Mouse (Mus musculus) forelimb bud, embryonic 11.5 days (tissue): ENCODE measurements around the gene Xylt2.
"Not testable (repeated sequence)": the region's sequence is repeated elsewhere in the genome, so short reads cannot be mapped to it uniquely, and the experiment has no call there.

Experiments
- DNase-seq: peaks from one replicate; pipeline ENCODE4 v3.0.0-alpha.2; 2012; ENCODE audit warnings: low read depth, low spot score

The Xylt2 gene

DNA sequence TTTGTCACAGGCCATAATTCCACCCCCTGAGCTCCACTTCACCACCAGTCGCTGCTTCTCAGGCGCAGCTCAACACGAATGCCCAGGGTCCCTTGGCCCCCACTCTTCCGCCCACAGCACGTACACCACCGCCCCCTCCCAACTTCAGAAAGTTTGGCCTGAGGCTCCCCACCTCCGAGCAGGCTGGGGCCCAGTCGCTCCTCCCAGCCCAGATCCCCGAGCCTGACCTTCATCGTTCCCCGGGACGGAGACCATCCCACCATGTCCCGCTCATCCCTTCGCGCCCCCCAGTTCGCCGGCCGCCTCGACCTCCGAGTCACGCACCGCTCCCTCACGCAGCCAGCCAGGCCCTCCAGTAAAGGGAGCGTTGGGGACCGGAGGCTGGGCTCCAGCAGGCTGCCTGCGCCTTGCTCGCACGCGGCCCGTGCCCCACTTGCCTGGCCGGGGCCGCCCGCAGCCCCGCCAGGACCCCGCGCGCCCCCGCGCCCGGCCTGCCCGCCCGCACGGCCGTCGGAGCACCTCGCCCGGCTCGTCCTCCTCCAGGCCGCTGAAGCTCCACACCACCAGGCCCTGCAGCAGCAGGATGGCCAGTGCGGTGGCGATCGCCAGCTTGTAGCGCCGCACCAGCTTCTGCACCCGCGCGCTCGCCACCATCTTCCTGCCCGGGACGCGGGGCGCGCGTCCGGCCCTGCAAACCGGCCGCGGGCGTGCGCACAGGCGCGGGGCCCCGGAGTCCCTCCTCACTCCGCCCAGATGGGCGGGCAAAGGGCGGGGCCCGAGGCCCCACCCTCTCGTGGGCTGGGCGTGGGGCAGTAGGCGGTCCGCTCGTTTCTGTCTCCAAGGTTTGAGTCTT lies at the start of gene Xylt2:
Gene Xylt2 (minus strand): TSS at position 762 of the 853 bp plus-strand sequence.
- peak; percentile 95 for DNase-seq

DNA sequence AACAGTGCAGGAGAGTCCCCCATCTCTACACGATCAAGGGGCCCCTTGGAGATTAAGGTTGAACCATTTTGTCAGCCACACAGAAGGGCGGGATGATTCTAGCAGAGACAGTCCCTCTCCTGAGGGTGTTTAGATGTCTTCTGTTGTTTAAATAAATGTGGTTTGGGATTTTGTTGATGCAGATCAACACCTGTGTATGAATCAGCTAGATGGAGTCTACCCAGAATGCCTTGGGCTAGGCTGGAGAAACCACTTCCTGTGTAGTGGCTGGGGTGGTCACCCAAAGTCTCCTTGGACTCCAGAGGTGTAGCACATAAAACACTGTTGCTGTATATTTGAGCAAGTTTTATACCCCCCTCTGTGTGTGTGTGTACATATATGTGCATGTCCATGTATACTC lies 41.9 kb upstream of the Xylt2 start:
- DNase-seq = no peak

DNA sequence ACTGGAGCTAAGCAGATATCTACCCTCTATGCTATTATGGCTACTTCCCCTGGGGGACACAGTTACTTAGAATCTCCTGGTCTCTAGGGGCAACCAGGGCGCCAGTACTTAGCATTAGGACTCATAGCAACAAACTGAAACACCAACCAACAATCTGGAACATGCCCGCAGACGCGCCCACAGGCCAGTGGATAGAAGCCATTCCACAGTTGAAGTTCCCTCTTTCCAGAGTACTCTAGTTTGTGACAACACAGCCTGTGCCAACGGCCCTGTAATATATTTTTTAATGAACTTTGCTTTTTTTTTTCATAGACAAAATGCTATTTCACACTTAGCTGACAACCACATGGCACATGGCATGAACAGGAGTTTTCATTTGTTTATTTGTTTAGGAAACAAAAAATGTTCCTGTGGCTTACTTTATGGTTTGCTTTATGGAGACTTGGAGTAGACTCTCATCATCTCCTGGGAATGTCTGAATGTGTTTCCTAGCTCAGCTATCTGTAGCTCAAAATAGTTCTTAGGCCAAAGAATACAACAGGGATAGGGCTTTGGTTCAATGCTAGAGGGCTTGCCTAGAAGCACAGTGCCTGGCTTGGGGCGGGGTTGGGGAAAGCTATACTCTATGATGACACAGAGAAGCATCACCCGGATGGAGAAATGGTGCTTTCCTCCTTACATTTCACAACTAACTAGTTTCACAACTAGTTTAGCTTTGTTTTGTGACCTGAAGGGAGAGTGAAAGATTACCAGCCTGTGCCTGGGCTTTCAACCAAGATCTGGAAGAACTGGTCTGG lies 41.0 kb upstream of the Xylt2 start:
- DNase-seq = no peak

DNA sequence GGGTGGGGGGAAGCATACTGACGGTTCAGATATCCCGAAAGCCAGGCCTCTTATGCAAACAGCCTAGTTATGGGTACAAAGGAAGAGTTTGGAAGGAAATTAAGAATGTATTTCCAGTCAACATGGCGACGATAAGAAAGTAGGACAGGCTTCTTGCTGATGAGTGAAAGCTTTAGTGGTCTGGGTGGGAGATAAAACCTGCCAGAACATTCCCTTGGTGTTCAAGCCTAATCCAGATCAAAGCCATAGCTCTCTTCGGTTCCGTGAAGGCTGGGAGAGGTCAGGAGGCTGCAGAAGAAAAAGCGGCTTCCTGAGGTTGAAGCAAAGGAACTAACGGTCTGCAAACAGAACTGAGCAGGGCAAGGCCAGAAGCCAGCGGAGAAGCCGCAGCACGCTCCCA lies 39.9 kb upstream of the Xylt2 start:
- no peak for DNase-seq

DNA sequence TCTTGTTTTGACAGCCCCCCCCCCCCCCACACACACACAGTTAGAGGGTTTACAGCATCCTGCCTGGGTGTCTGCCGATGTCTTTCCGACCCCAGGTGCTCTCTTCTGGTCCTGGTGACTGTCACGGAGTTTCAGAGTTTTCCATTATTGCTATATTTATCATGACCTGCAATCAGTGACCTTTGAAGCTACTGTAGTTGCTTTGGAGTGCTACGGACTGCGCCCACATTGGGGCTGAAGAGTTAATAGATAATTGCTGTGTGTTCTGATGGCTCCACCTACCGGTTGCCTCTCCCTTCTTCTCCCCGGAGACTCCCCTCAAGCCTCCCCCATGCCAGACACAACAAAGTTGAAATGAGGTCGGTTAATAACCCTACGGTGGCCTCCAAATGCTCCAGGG lies 39.4 kb upstream of the Xylt2 start:
- DNase-seq = no peak

DNA sequence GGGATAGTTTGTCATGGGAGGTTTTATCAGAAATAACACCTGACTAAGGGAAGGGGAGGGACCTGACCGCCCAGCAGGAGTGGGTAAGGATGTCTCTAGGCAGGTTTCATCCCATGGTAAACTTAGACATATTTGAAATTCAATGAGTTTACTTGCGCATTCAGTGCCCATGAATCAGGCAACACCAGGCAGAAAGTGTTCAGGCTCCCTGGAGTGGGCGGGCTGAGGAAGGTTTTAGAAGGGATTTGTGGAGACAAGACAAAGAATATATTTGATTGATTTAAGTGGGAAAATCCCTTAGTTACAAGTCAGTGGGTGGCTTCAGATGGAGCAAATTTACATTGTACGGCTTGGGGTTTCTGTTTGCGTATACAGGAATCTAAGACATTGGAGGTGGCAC lies 38.3 kb upstream of the Xylt2 start:
- DNase-seq = no peak

DNA sequence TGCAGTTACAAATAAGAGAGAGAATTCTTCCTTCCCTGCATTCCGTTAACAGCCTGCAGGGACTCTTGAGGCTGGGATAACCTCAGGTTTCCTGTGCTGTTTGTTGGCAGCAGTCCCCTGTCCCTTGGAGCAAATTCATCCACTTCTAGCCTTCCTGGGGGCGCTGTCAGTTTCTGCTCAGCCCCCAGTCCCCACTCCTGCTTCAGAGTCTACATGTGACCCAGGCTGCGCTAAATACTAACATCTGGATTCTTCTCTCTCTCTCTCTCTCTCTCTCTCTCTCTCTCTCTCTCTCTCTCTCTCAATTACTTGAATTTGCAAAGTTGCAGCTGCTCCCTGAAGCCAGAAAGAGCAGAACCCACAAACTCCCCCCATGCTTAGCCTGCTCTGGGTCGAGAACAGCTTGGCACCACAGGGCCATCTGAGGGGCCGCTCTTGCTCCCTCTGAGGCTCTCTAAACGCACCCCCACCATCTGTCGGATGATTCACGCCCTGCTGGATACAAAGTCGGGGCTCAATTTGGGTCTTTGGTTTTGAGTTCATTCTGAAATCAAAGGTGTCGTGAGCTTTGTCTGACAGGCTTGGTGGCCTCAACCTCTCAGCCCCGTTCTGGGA lies 36.0 kb upstream of the Xylt2 start:
- DNase-seq = no peak

DNA sequence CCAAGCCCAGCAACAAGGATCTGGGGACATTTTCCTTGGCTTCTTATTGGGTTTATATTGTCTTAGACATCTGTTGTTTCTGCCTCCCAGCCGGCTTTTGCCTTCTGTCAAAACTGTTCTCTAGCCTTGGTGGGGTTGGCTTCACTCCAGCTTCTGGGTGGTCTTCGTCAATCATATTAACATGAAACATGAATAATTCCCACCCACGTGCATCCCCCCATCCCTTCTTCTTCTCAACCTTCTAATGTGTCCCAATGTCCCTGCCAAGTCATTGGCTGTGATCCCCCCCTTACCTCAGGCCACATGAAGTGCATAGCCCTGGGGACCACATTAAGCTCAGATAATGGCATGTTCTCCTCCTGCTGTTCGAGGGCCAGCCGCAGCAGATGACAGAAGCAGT lies 27.2 kb upstream of the Xylt2 start, which contains the start of gene Gm11541:
Gene Gm11541 (minus strand): TSS at position 28 of the 400 bp plus-strand sequence.
- no peak for DNase-seq

DNA sequence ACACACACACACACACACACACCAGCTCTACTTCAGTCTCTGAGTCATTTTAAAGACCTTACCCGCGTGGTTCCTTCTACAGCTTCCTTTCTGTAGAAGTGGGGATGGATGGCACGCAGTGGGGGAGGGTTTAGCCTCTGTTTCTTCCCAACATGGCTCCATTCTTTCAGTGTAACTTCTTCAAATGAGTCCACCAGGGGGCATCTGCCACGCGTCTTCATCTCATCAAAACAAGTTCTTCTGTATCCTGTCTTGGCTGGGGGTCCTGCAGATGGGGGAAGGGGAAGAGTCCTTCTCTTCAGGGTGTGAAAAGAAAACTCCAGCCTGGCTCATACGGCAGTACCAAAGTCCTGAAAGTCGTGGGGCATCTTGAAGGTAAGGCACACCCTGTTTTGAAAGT lies 26.7 kb upstream of the Xylt2 start:
- DNase-seq = no peak

DNA sequence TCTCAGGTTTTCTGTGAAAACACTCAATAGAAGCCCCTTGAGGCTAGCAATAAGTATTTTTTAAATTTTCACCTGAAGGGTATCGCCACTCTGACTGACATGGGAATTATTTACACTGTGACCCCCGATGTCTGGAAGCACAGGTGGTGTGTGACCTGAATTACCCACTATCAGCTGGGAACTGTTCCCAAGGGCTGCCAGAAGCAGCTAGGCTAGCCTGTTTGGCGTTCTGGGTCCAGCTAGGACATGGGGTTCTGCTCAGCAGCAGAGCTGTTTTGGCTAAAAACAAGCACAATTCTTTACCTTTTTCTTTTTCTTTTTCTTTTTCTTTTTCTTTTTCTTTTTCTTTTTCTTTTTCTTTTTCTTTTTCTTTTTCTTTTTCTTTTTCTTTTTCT lies 24.9 kb upstream of the Xylt2 start:
- DNase-seq = no peak

DNA sequence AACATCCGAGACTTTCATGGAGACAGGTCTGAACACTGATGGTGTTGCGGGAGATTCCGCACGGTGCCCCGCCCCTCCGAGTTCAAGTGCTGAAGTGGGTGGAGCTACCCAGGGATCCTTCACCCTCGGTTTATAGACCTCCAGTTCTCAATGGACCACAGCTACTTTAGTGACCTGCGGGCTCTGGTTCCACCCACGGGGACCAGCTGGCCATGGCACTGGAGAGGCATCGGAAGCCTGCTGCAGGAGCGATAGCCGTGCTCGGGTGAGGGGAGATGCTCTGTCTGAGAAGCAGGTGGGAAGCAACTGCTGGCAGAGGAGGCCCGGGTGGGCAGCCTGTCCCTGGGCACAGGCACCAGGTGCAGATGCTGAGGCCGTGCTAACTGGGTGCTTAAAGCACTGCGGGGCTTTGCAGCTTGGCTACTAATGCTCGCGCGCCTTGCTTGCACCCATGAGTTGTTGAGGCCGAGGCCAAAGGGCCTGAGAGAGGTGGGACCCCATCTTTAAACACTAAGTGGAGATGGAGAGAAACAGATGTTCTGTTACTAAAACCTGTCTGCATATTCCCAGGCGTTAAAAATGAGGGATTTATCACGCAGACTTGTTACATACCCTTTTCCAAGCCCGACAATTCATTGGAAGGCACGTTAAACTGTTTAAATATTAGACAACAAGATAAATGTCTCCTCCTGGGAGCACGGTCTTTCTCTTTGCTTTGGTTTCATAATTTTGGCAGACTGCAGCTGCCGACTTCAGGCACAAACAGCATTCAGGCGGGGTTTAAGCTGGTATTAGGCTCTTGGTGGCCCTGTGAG lies 24.3 kb upstream of the Xylt2 start:
- DNase-seq = no peak

DNA sequence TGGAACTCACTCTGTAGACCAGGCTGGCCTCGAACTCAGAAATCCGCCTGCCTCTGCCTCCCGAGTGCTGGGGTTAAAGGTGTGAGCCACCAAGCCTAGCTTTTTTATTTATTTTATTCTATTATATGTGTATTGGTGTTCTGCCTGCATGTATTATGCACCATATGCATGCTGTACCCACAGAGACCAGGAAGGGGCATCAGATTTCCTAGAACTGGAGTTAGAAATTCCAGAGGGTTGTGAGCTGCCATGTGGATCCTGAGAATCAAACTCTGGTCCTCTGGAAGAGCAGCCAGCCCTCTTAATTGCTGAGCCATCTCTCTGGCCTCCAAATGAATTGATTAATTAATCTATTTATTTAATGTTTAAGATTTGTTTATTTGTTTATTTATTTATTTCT lies 22.1 kb upstream of the Xylt2 start:
- DNase-seq = no peak

DNA sequence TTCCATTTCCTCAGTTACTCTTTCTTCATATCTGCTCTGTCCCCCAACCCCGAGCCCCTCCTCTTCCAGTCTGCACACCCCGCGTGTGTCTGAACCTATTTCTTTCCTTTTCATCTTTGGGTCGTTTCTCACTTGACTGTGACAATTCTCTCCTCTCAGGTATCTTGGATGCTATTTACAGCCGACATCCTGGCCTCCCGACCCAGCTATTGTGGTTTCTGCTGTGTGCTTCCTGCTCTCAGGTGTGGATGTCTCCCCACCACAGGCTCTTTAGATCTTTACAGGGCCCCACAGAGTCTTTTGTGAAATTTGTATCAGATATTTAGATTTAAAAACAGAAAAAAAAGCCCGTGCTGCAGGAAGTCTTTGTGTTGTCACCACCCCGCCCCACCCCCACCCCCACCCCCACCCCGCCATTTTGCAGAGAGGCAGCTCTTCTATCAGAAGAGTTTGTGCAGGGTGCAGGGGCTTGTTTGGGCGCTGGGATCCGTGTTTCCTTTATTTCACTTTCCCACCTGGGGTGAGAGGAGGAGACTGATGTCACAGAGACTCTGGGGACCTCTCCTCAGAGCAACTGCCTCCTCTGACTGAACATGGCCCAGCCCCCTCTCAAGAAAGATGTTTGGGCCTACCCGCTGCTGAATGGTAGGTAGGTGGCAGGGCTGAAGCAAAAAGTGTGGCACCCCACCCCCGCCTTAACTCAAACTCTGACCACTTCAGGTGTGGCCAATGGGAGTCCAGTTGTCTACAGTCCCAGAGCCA lies 20.6 kb upstream of the Xylt2 start:
- DNase-seq = no peak

DNA sequence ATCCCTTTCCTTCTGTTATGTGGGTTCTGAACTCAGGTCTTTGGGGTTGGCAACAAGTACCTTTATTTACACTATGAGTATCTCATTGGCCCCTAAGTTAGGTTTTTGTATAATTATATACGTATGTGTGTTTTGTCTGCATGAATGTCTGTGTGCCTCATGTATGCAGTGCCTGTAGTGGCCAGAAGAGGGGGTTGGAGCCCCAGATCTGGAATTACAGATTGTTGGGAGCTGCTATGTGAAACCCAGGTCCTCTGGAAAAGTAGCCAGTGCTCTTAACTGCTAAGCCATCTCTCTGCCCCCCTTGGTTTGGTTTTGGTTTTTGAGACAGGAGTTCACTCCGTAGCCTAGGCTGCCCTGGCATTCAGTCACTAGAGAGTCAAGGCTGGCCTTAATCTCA lies 19.8 kb upstream of the Xylt2 start:
- DNase-seq = no peak

DNA sequence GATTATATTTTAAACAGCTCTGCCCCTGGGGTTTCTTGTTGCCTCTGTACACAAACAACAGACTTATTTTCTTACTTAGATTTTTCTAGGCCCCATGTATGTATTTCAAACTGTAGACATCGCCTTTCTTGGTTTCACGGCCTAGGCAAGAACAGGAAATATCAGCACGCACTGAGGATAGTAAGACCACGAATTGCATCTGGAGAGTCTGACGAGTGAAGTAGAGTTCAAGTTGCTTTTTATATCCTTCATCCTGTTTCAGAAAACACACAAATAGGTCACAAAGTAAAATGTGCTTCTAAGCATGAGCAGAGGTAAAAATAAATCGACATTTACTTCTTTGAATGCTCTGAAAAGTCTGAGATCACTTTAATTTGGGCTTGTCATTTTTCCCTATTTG lies 18.2 kb upstream of the Xylt2 start:
- DNase-seq = no peak

DNA sequence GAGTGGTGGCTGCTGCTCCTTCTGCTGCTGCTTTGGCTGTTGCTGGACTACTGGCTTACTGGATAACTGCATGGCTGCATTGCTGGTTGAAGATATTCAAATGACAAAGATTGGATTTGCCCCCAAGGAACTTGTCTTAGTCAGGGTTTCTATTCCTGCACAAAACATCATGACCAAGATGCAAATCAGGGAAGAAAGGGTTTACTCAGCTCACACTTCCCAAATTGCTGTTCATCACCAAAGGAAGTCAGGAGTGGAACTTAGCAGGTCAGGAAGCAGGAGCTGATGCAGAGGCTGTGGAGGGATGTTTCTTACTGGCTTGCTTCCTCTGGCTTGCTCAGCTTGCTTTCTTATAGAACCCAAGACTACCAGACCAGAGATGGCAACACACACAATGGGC lies 15.2 kb upstream of the Xylt2 start:
- DNase-seq = not testable (repeated sequence)

DNA sequence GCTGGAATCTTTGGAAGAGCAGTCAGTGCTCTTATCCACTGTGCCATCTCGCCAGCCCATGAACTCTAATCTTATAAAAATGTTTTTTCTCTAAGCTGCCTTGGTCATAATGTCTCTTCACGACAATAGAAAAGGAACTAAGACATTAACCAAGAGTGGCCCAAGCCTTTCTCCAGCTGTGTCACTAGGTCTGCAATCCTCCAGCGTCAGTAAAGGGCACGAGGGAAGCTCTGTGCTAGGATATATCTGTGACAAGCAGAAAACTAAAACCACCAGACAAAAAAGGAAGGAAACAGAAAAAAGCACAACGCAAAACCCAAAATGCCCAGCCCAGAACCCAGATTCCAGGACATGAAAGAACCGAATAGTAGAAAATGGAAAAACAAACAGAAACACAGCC lies 9.9 kb upstream of the Xylt2 start:
- no peak for DNase-seq

DNA sequence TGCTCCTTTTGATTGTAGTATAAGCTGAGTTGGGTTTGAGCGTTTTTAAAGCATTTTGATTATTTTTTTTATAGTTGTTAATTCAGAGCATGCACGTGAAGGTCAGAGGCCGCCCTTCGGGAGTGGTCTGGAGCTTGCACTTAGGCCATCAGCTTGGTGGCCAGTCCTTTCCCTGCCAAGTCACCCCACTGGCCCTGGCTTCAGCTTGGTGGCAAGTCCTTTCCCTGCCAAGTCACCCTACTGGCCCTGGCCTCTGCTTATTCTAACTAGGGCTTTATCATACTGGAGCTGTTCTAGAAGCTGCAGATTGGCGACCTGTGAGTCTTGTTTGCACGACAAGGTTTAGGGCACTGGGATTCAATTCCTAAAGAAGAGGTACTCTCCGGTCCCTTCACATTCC lies 5.1 kb upstream of the Xylt2 start:
- DNase-seq = no peak

DNA sequence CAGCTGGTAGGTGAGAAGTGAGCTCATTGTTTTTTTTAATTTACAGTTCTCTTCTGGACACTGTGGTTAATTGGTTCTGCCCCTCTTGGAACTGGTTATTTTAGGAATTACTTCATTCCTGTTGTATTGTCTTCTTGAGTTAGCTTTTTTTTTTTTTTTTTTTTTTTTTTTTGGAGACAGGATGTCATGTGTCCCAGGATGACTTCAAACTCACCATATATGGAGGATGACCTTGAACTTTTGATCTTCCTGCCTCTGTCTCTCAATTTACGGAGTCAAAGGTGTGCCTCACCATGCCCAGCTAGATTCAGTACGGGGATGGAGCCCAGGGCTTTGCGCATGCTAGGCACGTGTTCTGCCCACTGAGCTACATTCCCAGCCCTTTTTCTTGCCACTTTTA lies 4.3 kb upstream of the Xylt2 start:
- DNase-seq = no peak

DNA sequence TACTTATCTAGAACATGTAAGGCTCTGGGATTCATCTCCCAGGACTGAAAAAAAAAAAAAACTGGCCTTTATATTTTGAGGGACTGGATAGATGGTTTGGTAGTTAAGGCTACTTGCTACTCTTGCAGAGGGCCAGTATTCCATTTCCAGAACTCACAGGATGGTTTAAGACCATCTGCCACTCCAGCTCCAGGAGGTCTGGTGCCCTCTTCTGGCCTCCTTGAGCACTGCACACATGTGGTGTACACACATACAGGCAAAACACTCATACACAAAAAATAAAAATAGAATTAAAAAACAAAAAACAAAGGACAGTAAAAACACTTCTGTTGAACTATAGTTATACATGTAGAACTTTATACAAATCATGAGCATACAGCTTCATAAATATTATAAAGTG lies 3.3 kb upstream of the Xylt2 start:
- no peak for DNase-seq

DNA sequence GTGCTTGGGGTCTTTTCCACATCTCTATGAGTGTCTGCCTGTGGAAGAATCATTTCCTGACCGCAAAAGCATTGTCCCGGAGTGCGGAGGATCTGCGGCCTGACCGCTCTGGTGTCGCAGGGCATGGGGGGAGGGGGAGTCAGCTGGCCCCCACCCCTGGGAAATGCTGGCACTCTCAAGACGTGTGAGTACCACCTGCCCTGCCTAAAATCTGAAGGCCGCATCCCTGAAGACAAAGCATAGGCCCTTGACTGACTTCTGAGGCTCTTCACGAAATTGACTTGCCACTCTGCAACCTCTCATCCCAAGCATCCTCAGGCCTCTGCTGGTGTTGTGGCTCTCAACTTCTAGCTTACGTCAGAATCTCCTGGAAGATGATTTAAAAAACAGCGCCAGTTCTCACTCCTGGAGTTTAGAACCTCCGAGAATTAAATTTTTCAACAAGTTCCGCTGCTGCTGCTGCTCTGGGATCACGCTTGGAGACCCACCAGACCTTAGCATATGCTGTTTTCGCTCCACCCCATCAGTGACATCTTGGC lies 361 bp upstream of the Xylt2 start:
- peak; percentile 7 for DNase-seq
